Mouse (Mus musculus) heart, adult 2 months (tissue): Measurements from ENCODE around the gene Nudcd3. TPM values are rescaled to one million over a fixed set of nuclear protein-coding genes. Genes with fewer than 3 reads are reported as not detected.
"Not testable (repeated sequence)": the region's sequence is repeated elsewhere in the genome, so short reads cannot be mapped to it uniquely, and the experiment has no call there.

Source experiments
- DNase-seq, 2 experiments: peaks; one replicate each; pipeline ENCODE4 v3.0.0; 2021
- H3K27ac ChIP-seq: fragments of 200-600 bp; 2 replicates; pipeline ENCODE4 v1.8.1; 2022
- H3K27me3 ChIP-seq: fragments of 200-500 bp; 2 replicates; pipeline ENCODE4 v1.6.1; 2012; ENCODE audit warnings: mild to moderate bottlenecking, low read length, inconsistent platforms, mixed read lengths; ENCODE audit not compliant: control insufficient read depth, insufficient read depth
- H3K36me3 ChIP-seq: fragments of 200-500 bp; 2 replicates; pipeline ENCODE4 v1.6.1; 2012; ENCODE audit warnings: low read length, inconsistent platforms; ENCODE audit not compliant: control insufficient read depth, insufficient read depth
- H3K4me1 ChIP-seq: fragments of 200-500 bp; 2 replicates; pipeline ENCODE4 v1.6.1; 2011; ENCODE audit warnings: low read length; ENCODE audit not compliant: control insufficient read depth, insufficient read depth
- H3K4me3 ChIP-seq: fragments of 200-600 bp; 2 replicates; pipeline ENCODE4 v1.8.1; 2022
- H3K79me2 ChIP-seq: fragments of 200-500 bp; replicated peaks from 2 replicates; pipeline ENCODE4 v1.6.1; 2012; ENCODE audit warnings: mild to moderate bottlenecking, inconsistent platforms, low read length, moderate library complexity, mixed read lengths; ENCODE audit not compliant: control insufficient read depth, insufficient read depth
- H3K9ac ChIP-seq: fragments of 200-500 bp; 2 replicates; pipeline ENCODE4 v1.6.1; 2012; ENCODE audit warnings: low read depth, mild to moderate bottlenecking, control low read depth, inconsistent platforms, low read length, mixed read lengths
- CTCF ChIP-seq: fragments of 200-600 bp; IDR thresholded peaks from 2 replicates; pipeline ENCODE4 v1.8.1; 2022; ENCODE audit warnings: antibody characterized with exemption, mild to moderate bottlenecking, moderate library complexity
- EP300 ChIP-seq: fragments of 200-500 bp; IDR thresholded peaks from 2 replicates; pipeline ENCODE4 v1.6.1; 2011; ENCODE audit warnings: low read depth, low read length, control low read depth; ENCODE audit not compliant: insufficient read depth
- POLR2A ChIP-seq: fragments of 200-500 bp; IDR thresholded peaks from 2 replicates; pipeline ENCODE4 v1.6.1; 2011; ENCODE audit warnings: mild to moderate bottlenecking, low read depth, low read length, control low read depth; ENCODE audit not compliant: insufficient read depth
- WGBS: fragments of 180-500 bp; shearing (Covaris S2); methylation state at CpG from one replicate; pipeline ENCODE4 v1.1.7; 2018; 5-methylcytosine and 5-hydroxymethylcytosine counted together
- intact Hi-C: fragments of 180-260 bp; cut with DNase I; formaldehyde crosslinking; loops from one replicate; pipeline ENCODE4 v1.15.1; 2025
- polyA plus RNA-seq: library from polyadenylated mRNA; depleted of rRNA; stranded (reverse); fragments of >200 nt; gene quantifications from 2 replicates; pipeline ENCODE4 v1.2.3, GENCODE M21; 2012
- total RNA-seq, 2 experiments: library from RNA; stranded (reverse); gene quantifications; 2 replicates each; pipeline ENCODE4 v1.2.3; 2021

The Nudcd3 gene
- total and polyA plus RNA-seq, 3 experiments, result 50.4 to 65.4 (median 59.3) TPM

DNA sequence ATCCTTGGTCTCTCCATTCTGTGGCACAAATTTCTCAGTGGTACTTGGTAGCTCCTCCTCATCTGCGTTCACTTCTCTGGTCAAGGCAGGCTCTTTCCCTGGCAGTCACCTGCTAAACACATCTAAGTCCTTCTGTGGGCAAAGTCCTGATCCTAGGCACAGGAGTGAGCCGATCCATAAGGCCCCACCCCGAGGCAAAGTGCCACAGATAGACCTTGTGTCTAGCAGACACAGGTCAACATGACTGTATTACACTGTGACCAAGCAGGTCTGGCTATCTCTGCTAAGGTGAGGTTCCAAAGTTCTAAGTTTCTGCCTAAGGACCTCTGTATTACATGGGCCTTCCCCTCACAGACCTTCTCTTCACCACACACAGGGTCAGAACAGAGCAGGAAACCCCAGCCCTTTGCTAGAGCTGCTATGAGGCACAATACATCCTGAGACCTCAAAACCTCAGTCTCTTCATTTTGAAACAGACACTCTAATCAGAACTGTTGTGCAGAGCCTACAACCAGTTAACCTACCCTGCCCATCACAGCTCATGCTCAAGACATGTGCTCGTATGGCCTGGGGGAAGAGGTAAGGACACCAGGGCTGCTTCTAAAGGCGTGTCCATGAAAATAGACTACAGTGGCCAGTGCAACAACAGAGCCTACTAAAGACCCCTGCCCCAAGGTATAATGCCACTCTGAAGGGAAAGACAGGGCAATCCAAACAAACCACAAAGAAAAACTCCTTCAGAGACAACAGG lies 88.3 kb downstream of the Nudcd3 start:
- Histone ChIP-seq H3K9ac (no peak overlapping the region), H3K36me3 (no peaks in the 10 kb centered on the region; the same call in 1 of the 2 replicates)
- WGBS, result 96% methylated on average over 5 of the region's 5 CpGs

DNA sequence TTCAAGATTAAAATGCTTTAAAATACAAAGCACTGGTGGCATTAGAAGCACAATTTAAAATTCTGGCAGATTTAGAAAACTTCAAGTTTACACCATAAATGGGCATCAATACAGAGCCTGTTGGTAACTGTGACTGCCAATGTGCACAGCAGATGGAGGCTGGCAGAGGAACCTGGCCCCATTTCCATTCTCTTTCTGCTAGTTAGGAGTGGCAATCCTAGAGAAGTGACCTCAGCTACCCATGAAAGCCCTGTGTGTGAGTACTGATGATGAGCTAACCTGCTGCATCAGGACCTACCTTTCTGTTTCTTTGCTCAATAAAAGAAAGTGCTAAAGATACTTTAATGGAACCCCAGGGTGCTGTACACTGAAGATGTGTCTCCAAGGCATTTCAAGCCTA lies 90.2 kb downstream of the Nudcd3 start:
- Histone ChIP-seq H3K27me3 (no peaks in the 10 kb centered on the region), H3K9ac (no peak overlapping the region), H3K36me3 (no peaks in the 10 kb centered on the region; the same call in 1 of the 2 replicates), H3K79me2 (no peaks in the 10 kb centered on the region), H3K4me3 (no peak overlapping the region), H3K27ac (no peak overlapping the region), H3K4me1 (no peaks in the 10 kb centered on the region)
- no peak for DNase-seq
- TF ChIP-seq CTCF, result no peak
- TF ChIP-seq POLR2A, result no peak
- no peak for TF ChIP-seq EP300
- intact Hi-C loops, result loop anchor here (5.0 kb wide), 1 partner anchor 77 kb away; no protein-coding TSS in a partner anchor

More for the DNA sequence above, 88.3 kb downstream of the Nudcd3 start:
- no peak for TF ChIP-seq CTCF
- no peak for TF ChIP-seq POLR2A
- TF ChIP-seq EP300, result no peak
- DNase-seq, result no peak
- intact Hi-C loops, result loop anchor here (5.0 kb wide), 1 partner anchor 75 kb away; no protein-coding TSS in a partner anchor
- Histone ChIP-seq H3K27me3 (no peaks in the 10 kb centered on the region), H3K27ac (no peak overlapping the region), H3K79me2 (no peaks in the 10 kb centered on the region), H3K4me1 (no peaks in the 10 kb centered on the region), H3K4me3 (no peak overlapping the region)

DNA sequence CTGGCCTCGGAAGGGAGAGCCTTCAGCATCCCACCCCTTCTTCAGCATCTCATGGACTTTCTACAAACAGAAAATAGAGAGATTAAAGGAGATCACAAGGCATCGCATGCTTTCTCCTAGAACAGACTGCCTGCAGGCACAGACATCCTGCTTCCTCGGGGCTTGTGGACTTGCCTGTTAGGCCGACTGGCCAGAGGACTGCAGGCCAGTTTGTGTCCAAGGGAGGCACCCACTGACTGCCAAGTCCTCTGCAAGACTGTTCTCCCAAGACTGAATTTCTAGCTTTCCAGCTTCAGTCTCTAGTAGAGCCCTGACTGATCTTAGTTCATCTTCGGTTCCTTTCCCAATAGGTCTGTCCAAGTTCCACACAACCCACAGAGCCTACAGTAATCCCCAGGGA lies 91.9 kb downstream of the Nudcd3 start:
- Histone ChIP-seq H3K79me2 (no peaks in the 10 kb centered on the region), H3K27me3 (no peaks in the 10 kb centered on the region), H3K27ac (no peak overlapping the region), H3K4me1 (no peaks in the 10 kb centered on the region), H3K9ac (no peak overlapping the region), H3K4me3 (no peak overlapping the region), H3K36me3 (no peaks in the 10 kb centered on the region; the same call in 1 of the 2 replicates)
- no peak for DNase-seq
- WGBS, result 85% methylated on average over 5 of the region's 5 CpGs
- TF ChIP-seq CTCF (no peak), POLR2A (no peak), EP300 (no peak)
- intact Hi-C loops, result no loop called here

DNA sequence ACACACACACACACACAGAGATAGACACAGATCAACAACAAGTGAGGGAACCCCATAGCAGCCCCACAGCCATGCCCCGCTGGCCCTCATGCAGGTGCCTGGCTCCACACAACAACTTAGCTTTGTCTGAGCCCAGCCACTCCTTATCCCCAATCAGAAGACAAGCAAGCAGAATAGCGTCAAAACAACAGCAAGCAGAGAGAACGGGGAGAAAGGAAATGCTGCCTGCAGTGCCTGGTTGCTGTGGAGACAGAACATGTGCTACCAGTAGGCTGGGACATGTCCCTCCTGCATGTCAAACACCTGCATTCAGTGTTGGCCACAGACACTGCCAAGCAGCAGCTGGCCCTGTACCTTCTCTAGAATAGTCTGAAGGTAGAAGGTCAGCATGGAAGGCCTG lies 92.5 kb downstream of the Nudcd3 start:
- WGBS, result 80% methylated on average over 3 of the region's 3 CpGs
- Histone ChIP-seq H3K36me3 (no peaks in the 10 kb centered on the region; the same call in 1 of the 2 replicates), H3K4me3 (no peak overlapping the region), H3K4me1 (no peaks in the 10 kb centered on the region), H3K9ac (no peak overlapping the region), H3K79me2 (no peaks in the 10 kb centered on the region), H3K27me3 (no peaks in the 10 kb centered on the region), H3K27ac (no peak overlapping the region)
- no peak for TF ChIP-seq CTCF
- no peak for TF ChIP-seq POLR2A
- no peak for TF ChIP-seq EP300
- DNase-seq, result no peak
- intact Hi-C loops, result no loop called here

DNA sequence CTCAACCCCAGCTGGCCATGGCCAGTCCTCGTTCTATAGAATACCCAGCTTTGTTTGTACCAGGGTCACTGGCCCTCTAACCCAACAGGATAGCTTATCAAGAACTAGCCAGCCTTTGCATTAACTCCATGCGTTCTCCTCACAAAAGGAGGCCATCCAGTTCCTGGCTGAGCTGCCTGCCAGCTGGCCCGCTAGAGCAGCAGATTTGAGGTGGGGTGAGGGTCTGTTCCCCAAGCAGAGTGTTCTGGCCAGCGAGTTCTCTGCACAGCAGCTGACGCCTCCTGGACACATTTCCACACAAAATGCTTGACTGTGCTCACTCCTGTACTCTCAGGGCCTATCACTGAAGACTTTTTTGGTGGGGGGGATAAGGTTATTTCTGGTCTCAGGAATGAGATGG lies 95.5 kb downstream of the Nudcd3 start:
- H3K36me3 ChIP-seq, result no peaks in the 10 kb centered on the region
- no peak overlapping the region for H3K9ac ChIP-seq
- TF ChIP-seq POLR2A (no peak), CTCF (no peak), EP300 (no peak)
- WGBS, result 87% methylated on average over 5 of the region's 5 CpGs
- no peak overlapping the region for H3K4me3 ChIP-seq
- H3K27me3 ChIP-seq, result no peaks in the 10 kb centered on the region
- no peak overlapping the region for H3K27ac ChIP-seq
- no peak for DNase-seq
- no peaks in the 10 kb centered on the region for H3K79me2 ChIP-seq
- H3K4me1 ChIP-seq, result no peaks in the 10 kb centered on the region
- intact Hi-C loops, result no loop called here

DNA sequence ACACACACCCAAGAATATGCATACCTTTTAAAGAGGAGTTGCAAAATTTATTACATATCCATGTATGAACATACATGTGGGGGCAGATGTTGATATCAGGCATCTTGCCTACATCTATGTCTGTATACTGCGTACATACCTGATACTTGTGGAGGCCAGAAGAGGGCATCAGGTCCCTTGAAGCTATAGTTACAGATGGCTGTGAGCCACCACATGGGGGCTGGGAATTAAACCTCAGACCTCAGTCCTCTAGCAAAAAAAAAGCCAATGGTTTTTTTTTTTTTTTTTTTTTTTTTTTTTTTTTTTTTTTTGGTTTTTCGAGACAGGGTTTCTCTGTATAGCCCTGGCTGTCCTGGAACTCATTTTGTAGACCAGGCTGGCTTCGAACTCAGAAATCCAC lies 103.6 kb downstream of the Nudcd3 start:
- H3K4me3 ChIP-seq, H3K36me3 ChIP-seq, H3K4me1 ChIP-seq, H3K79me2 ChIP-seq, H3K27me3 ChIP-seq, DNase-seq, H3K27ac ChIP-seq, H3K9ac ChIP-seq, intact Hi-C loops: not testable (repeated sequence)
- WGBS, result 92% methylated on average over 3 of the region's 3 CpGs
